In the genomic region with DNA sequence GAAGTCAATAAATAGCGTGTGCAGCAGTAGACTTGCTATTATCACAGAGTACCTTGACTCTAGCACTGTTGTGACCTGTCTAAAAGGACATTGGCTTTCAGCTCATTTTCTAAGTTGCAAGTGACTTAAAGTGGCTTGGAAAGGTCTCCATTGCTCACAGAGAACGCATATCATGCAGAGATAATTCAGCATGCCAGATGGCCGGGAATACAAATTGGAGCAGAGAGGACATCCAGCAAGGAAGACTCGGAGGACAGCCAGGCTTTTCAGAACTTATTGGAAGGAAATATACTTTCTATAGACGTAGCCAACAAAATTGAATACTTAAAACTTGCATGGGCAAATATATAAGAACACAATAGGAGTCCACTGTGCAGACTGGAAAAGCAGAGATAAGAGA, we compare ENCODE assay signal across 11 mouse cellular contexts.
A peak's percentile ranks its signal among the peaks of the same experiment; 100 is the strongest.
DNase-seq lines count a peak whose midpoint lies in the region; ATAC-seq lines count a peak whose summit lies in the region.
"Had no signal": no experiment of that assay in that cellular context is flagged by ENCODE, and none has a peak within 500 bp of the region (broad histone marks: within the 10 kb centered on the region; RNA-seq: fewer than 3 reads in every experiment).

No protein-coding gene starts in this region.

- peak; percentile 68 for ATAC-seq in cerebellum, adult (ENCODE audit: insufficient number of reproducible peaks, low FRiP score, low TSS enrichment)
- no peak for ATAC-seq in erythroblast, adult 5-6 weeks (replicated peaks; ENCODE audit: low FRiP score, poor library complexity, severe bottlenecking)
- ATAC-seq: intestine, embryonic 15.5 days had no signal

- DNase-seq in left cerebral cortex, postnatal 4 days = peak; percentile 62
- no peak for DNase-seq in left cerebral cortex, adult 8-10 months (ENCODE audit: low spot score in 2 of 2)
- peak; percentile 62 for DNase-seq in cerebellum, adult 11-12 months
- peak; percentile 81 to 92 for DNase-seq in cerebellum, postnatal 14 days
- no peak for DNase-seq in gastrocnemius, postnatal 14 days
- DNase-seq: adrenal gland, adult 8-10 months; heart, postnatal 14 days; thymus, postnatal 14 days had no signal

- intact Hi-C loops in left cerebral cortex, postnatal 4 days (cut with DNase I) = no loop called here
- intact Hi-C loops in gastrocnemius, postnatal 14 days (cut with DNase I; ENCODE audit: low total_unique reads) = no loop called here

Comparison
In these comparisons a context has a peak if more than half of its experiments do, and no peak if none do; other contexts are left out.
1. DNase-seq: peak in left cerebral cortex, postnatal 4 days (single experiment), cerebellum, adult 11-12 months (single experiment) and cerebellum, postnatal 14 days (2 of 2); none in left cerebral cortex, adult 8-10 months (0 of 2) and gastrocnemius, postnatal 14 days (single experiment).